Mouse (Mus musculus) gastrocnemius, adult 18-20 months (tissue): ENCODE results near the gene Zc3h14. TPM values are rescaled to one million over a fixed set of nuclear protein-coding genes. Genes with fewer than 3 reads are reported as not detected.
A peak's percentile ranks its signal among the peaks of the same experiment; 100 is the strongest.

Experiments used
- DNase-seq: peaks from one replicate; pipeline ENCODE4 v3.0.0; 2021; ENCODE audit warnings: low spot score
- long read RNA-seq, 2 experiments: library from polyadenylated mRNA; stranded (forward); transcript quantifications; one replicate each; pipeline ENCODE4 v2.0.0; 2021
- total RNA-seq, 2 experiments: library from RNA; stranded (reverse); gene quantifications; 2 replicates each; pipeline ENCODE4 v1.2.3; 2021

Gene Zc3h14
- total RNA-seq = 10 to 100 TPM; 46.9 to 49.6 TPM
- long read RNA-seq, experiment 1, transcript Zc3h14-203 (15 exons, 3,146 nt) = minor isoform, 43 of 151 reads
- long read RNA-seq, experiment 1, transcript Zc3h14-204 (17 exons, 3,514 nt) = major isoform, 44 of 151 reads
- long read RNA-seq, experiment 1, transcript Zc3h14-202 (14 exons, 3,046 nt) = minor isoform, 6 of 151 reads
- long read RNA-seq, experiment 1, partial matches to known transcripts = 18 of 151 reads
- long read RNA-seq, experiment 1, other reads (novel, unspliced or antisense) = 39 of 151 reads
- long read RNA-seq, experiment 2, transcript Zc3h14-203 (15 exons, 3,146 nt) = major isoform, 37 of 105 reads
- long read RNA-seq, experiment 2, transcript Zc3h14-204 (17 exons, 3,514 nt) = minor isoform, 29 of 105 reads
- long read RNA-seq, experiment 2, partial matches to known transcripts = 10 of 105 reads
- long read RNA-seq, experiment 2, other reads (novel, unspliced or antisense) = 25 of 105 reads

DNA sequence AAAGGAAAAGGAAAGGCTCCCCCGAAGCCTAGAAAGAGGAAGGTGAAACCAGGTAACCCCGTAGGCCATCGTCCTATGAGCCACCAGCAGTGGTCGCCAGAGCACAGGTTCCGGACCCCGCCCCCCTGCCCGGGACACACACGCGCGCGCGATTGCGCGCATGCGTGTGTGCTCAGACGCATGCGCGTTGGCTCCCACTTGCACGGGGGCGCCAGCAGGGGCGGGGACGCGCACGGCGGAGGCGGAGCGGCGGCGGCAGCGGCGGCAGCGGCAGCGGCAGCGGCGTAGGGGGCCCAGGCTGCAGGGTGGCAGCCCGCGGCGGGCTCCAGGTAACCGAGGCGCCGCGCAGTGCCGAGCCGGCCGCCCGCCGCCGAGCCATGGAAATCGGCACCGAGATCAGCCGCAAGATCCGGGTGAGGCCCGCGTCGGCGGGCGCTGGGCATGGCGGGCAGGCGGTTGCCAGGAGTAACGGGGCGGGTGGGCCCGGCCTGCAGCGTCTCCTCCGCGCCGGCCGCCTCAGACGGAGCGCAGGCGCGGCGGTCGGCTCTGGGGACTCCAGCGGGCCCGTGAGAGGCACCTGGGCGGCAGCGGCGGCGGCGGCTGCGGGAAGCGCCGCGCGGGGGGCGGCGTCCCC, at the start of gene Zc3h14:
Gene Zc3h14, plus strand, starts transcription at position 219 of the 634 bp plus-strand sequence.
- peak; percentile 91 for DNase-seq

- DNase-seq = no peak
These were observed 49.6 kb upstream of the Zc3h14 start for GRCm38 (mm10) chr12:98697202-98697601.

GRCm38 (mm10) chr12:98701564-98701963, 45.2 kb upstream of the Zc3h14 start:
- no peak for DNase-seq

DNA sequence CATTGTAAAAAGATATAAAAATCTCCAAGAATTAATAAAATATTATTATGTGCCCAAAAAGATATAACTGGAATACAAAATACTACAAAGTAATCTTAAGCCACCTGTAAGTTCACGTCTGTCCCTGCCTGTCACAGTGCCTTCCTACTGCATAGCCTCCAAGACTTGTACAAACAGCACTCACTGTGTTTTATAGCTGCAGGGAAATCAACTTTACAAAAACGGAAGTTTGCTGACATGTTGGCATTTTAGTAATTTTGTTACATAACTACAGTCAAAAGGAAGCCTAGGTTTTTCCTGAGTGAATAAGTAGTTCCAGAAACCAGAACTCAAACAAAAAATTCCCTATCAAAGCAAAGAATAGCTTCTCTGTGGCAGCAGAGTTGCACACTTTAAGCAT, 43.2 kb upstream of the Zc3h14 start:
- DNase-seq = no peak

DNA sequence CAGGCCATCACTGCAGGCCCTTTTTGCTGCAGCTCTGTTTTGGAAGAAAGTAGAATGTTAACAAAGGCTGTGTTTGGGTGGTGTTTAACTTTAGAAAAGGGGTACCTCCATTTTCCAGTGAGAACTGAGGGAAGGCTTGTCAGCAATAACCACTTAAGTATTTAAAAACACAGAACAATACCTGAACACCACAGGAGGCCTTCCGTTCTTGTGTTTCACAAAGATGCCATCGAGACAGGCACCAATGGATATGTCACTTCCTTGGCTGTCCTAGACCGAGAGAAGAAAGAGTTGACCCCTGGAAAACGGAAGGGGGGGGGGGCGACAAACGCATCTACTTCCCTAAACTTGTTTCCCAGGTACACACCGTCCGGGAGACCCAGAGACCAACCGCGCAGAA, 42.8 kb upstream of the Zc3h14 start:
- no peak for DNase-seq

- DNase-seq = no peak
These were observed 33.9 kb upstream of the Zc3h14 start for GRCm38 (mm10) chr12:98712819-98713218.

- DNase-seq = no peak
These were observed 33.1 kb upstream of the Zc3h14 start for GRCm38 (mm10) chr12:98713621-98714103.

DNA sequence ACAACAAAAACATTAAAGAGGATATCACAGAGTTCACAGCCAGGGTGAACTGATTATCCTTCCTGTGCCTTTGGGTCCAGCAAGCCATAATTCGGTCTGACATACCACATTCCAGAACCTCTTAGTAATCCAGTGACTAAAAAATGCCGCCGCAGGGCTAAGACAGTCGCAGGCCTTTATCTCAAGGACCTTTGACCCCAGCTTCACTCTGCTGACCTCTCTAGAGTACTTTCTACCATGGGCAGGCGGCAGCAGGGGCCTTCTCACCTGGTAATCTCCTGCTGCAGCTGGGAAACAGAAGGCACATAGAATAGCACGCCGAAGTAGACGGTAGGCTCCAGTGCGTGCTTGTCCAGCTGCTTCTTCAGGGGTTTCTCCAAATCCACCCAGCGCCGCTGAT, 32.0 kb upstream of the Zc3h14 start:
- no peak for DNase-seq

GRCm38 (mm10) chr12:98716142-98716541, 30.6 kb upstream of the Zc3h14 start:
- no peak for DNase-seq

DNA sequence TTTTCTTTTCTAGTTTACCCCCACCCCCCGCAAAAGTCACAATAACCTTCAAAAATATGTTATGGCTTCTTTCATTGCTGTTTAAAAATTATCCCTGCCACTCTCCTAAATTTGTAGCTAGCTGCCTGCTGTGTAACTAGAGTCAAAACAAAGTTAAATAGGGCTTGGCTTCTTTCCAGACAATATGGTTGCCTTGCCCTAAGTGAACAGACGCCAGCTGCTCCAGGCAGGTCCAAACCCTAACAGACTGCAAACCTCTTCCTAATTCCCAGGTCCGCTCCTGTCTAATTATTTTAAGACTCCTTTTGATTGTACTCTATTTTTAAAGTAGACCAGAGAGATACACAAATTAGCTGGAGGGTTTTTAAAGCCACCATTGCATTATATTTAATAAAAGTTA, 26.1 kb upstream of the Zc3h14 start:
- DNase-seq = peak; percentile 40

- DNase-seq = no peak
These were observed 25.7 kb upstream of the Zc3h14 start for GRCm38 (mm10) chr12:98721030-98721429.

- no peak for DNase-seq
These were observed 22.5 kb upstream of the Zc3h14 start for GRCm38 (mm10) chr12:98724224-98724623.

- no peak for DNase-seq
These were observed 21.8 kb upstream of the Zc3h14 start for GRCm38 (mm10) chr12:98724976-98725375.

GRCm38 (mm10) chr12:98726078-98726477, 20.7 kb upstream of the Zc3h14 start:
- DNase-seq = no peak

GRCm38 (mm10) chr12:98727186-98727585, 19.6 kb upstream of the Zc3h14 start:
- peak; percentile 38 for DNase-seq

DNA sequence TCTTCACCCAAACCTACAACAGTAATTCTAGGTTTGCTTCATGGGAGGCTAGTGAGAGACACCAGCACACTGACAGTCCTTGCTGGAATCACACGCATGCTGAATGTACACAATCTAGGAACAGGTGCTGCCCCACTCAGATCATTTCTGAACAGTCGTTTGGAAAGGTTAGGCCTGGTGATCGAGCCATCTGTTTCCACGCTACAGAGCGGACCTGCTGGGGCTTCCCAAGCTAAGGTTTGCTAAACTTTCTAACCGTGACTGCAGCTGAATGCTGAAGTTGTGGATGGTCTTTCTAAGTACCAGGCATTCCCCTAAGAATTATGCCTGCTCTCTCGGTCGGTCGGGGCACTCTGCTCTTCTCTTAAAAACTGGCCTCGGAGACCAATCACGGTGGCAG, 16.1 kb upstream of the Zc3h14 start:
- DNase-seq = no peak

DNA sequence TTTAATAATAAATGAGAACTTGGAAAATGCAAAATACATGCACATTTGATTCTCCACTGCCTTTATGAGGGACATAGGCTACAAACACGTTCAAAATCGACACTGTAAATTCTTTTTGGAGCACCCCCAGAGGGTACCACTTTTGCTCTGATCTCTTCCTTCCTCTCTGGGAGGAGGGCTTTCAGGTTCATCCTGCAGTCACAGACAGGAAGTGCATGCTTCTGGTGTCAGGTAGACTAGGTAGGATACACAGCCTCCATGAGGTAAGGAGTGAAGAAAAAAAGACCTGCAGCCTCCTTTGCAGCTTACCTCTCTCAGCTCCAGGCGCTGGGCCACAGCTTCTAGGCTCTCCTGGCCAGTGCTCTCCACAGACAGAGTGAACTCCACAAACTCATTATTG, 13.6 kb upstream of the Zc3h14 start:
- no peak for DNase-seq

DNA sequence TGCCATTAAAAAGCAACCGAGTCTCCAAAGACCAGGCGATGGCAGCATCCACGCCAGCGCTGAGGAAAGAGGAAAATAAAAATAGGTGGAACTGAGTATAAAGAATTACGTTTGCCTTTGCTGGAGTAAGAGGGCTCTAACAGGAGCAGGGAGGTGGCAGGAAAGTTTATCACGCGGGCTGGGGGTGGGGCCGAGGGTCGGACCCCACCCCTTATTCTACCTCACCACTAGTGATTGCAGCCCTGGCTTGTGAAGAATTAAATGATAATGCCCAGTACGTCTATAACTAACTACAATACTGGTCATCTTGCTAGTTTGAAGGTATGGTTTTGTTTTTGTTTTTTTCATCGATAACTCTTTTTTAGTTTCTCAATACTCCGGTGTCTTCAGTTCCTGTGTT, 13.0 kb upstream of the Zc3h14 start:
- DNase-seq = no peak

- peak; percentile 85 for DNase-seq
These were observed 12.4 kb upstream of the Zc3h14 start for GRCm38 (mm10) chr12:98734246-98734879.

DNA sequence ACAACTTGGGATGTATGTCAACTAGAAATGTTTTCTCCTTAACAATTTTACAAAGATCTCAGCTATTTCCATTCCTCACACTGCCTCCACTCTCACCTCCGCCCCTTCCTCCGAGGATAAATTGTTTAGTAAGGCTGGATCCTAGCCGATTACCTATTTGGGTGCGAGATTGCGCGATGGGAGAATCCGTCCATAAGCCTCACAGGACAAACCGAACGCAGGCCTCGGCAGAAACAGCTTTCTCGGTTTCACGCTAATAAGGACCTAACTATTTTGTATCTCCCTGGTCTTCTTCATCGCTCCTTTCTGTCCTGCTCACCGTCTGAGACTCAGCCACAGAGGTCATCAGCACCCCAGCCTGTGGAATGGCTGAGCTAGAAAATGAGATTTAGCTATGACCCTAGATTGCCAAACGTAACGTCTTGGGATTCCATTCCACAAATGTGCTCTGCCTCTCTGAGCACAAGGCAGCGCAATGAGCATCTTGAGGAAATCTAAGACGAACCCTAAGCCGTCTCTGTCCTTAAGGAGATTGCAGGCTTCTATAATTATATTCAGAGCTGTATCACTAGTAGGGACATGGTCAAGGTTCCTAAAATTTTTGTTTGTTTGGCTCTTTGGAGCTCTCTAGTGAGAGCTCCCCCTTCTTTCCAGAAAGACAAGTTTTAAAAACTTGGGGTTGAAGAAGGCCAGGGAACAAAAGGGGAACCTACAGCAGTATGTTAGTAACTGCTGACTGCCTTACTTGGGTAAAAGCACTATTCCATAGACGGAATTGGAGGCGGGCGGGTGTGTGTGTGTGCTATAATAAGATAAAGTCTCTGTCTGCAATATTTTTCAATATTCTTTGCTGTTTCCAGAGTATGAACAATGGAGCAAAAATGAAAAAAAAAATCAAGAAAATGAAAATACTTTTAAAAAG, 11.6 kb upstream of the Zc3h14 start:
- no peak for DNase-seq
